Mouse (Mus musculus): ENCODE measurements at regions not wholly inside any gene's neighbourhood (a gene's known extent, or its start where the extent isn't known, plus 50 kb on each side); places are given as distances from the start of the nearest gene placed in this dataset.

DNA sequence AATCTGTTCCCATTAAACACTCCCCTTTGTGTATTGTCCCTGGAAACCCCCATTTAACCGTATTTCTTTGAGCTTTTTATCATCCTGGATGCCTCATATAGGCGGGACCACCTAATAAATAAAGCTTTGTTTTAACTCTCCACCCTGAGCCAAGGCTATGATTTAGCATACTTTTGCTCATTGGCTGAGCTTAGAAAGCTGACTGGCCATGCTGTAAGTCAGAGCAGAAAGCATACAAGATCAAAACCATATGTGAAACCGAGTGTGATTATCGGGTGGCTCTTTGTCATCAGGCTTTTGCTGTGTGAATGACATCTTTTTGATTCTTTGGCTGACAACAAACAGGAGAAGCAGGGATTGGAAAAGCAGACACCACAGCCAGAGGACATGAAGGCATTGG is 85.2 kb upstream of the Got2 start:
- Histone ChIP-seq H3K4me3 (no peak overlapping the region), H3K27me3 (no peaks in the 10 kb centered on the region), H3K4me2 (replicated peaks) (no peak overlapping the region), H3K4me1 (no peaks in the 10 kb centered on the region), H3K27ac (no peak overlapping the region), H3K9me3 (replicated peaks) (no peaks in the 10 kb centered on the region), H3K36me3 (no peaks in the 10 kb centered on the region), H3K9ac (no peak overlapping the region)
- WGBS = 36% methylated on average over 4 of the region's 4 CpGs
- no peak for ATAC-seq (ENCODE audit: low FRiP score)

GRCm38 (mm10) chr8:95968828-95969227 is 80.5 kb upstream of the Got2 start:
- no peaks in the 10 kb centered on the region for H3K27me3 ChIP-seq
- 96% methylated on average over 6 of the region's 6 CpGs for WGBS
- H3K9ac ChIP-seq = no peak overlapping the region
- H3K4me1 ChIP-seq = no peaks in the 10 kb centered on the region
- H3K9me3 ChIP-seq (replicated peaks) = no peaks in the 10 kb centered on the region
- no peak overlapping the region for H3K4me2 ChIP-seq (replicated peaks)
- H3K36me3 ChIP-seq = no peaks in the 10 kb centered on the region
- no peak overlapping the region for H3K4me3 ChIP-seq
- ATAC-seq (ENCODE audit: low FRiP score) = no peak
- no peak overlapping the region for H3K27ac ChIP-seq

GRCm38 (mm10) chr8:95966430-95966829 is 78.1 kb upstream of the Got2 start:
- Histone ChIP-seq H3K9ac (no peak overlapping the region), H3K4me3 (no peak overlapping the region), H3K36me3 (no peaks in the 10 kb centered on the region), H3K9me3 (replicated peaks) (no peaks in the 10 kb centered on the region), H3K4me1 (no peaks in the 10 kb centered on the region), H3K4me2 (replicated peaks) (no peak overlapping the region), H3K27me3 (no peaks in the 10 kb centered on the region), H3K27ac (no peak overlapping the region)
- no peak for ATAC-seq (ENCODE audit: low FRiP score)
- WGBS = 26% methylated on average over 1 of the region's 1 CpGs

GRCm38 (mm10) chr8:95952257-95952656 is 63.9 kb upstream of the Got2 start:
- Histone ChIP-seq H3K27ac (no peak overlapping the region), H3K9me3 (replicated peaks) (no peaks in the 10 kb centered on the region), H3K4me3 (no peak overlapping the region; the same call in 1 of the 2 replicates), H3K4me1 (0 out of 2 replicates have a peak, but pooled peaks cover 3% of the 10 kb centered on the region), H3K9ac (0 out of 2 replicates have a peak overlapping the region, but pooled peaks have one; percentile 23), H3K27me3 (no peaks in the 10 kb centered on the region), H3K36me3 (no peaks in the 10 kb centered on the region), H3K4me2 (replicated peaks) (peak overlapping the region; percentile 48)
- ATAC-seq (ENCODE audit: low FRiP score) = peak; percentile 71; the same call in 1 of the 2 replicates
- whole genome bisulfite sequencing = 18% methylated on average over 10 of the region's 10 CpGs

DNA sequence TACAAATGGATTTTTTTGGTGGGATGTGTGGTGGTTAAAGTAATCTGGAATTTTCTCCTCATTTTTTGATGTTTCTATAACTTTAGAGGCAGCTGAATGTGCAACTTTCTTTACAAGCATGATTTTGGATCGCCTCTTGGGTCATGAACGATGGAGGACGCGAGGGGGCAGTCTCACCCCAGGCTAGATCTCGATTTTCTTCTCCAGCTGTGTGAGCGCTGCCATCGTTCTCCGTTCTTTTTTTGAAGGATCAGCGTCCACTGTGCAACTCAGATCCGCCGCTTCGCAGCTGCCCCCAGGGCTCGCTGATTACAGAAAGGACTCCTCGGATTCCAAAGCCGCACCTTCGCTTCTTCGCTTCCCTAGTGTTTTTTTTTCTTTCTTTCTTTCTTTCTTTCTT is 63.4 kb upstream of the Got2 start:
- H3K27ac ChIP-seq = no peak overlapping the region
- ATAC-seq (ENCODE audit: low FRiP score) = peak; percentile 81
- peak overlapping the region; percentile 48 for H3K4me2 ChIP-seq (replicated peaks)

More for the DNA sequence above, 63.4 kb upstream of the Got2 start:
- under 1% methylated on average over 17 of the region's 17 CpGs for WGBS
- H3K36me3 ChIP-seq = no peaks in the 10 kb centered on the region
- no peak overlapping the region for H3K9ac ChIP-seq
- H3K4me3 ChIP-seq = peak overlapping the region; percentile 28
- H3K9me3 ChIP-seq (replicated peaks) = no peaks in the 10 kb centered on the region
- H3K27me3 ChIP-seq = no peaks in the 10 kb centered on the region
- H3K4me1 ChIP-seq = 0 out of 2 replicates have a peak, but pooled peaks cover 3% of the 10 kb centered on the region

Measured in hindbrain, embryonic 12.5 days (tissue).